Mouse (Mus musculus): ENCODE results near the gene Fbxo46. TPM values are rescaled to one million over a fixed set of nuclear protein-coding genes. Genes with fewer than 3 reads are reported as not detected.

The Fbxo46 gene
- polyA plus RNA-seq, 1 experiment, result 49.3 TPM

DNA sequence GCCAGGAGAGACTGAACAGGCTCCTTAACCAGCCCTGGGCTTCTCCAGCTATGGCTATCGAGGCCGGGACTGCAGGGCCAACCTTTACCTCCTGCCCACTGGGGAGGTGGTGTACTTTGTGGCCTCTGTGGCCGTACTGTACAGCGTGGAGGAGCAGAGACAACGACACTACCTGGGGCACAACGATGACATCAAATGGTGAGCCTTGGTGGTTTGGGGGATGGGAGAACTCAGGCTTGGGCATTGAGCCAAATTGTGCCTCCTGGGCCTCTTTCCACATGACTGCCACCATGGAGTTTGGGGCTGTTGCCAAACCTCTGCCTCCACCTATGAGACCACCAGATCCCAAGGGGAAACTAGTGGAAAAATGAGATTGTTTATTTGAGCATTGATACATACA lies 65.1 kb downstream of the Fbxo46 start:
- Histone ChIP-seq H3K27ac (ENCODE audit: control insufficient read depth, insufficient read depth, low read depth, low read length) (no peak overlapping the region), H3K27me3 (ENCODE audit: control insufficient read depth, insufficient read depth, low read length) (no peaks in the 10 kb centered on the region; the same call in 1 of the 2 replicates), H3K36me3 (ENCODE audit: control insufficient read depth, insufficient read depth, low read length) (no peaks in the 10 kb centered on the region), H3K4me3 (ENCODE audit: control insufficient read depth, low read depth, low read length) (no peak overlapping the region), H3K4me1 (ENCODE audit: control insufficient read depth, insufficient read depth, low read length) (peaks cover 11% of the 10 kb centered on the region)
- TF ChIP-seq POLR2A (IDR thresholded peaks at IDR 0.05; ENCODE audit: control insufficient read depth, low read depth, low read length), result no peak
- TF ChIP-seq CTCF (IDR thresholded peaks at IDR 0.05; ENCODE audit: control insufficient read depth, insufficient read depth, insufficient replicate concordance, low read depth, low read length), result no peak

Other genes with a start within 250 kb of the Fbxo46 start
- 0.14 TPM in 1 of 2 replicates, not detected in the other for gene Pglyrp1, start 248.5 kb upstream of the Fbxo46 start, polyA plus RNA-seq (2012; rRNA removed)
- 23.8 and 26.8 TPM in 2 replicates for gene Ccdc61, start 209.4 kb upstream of the Fbxo46 start, polyA plus RNA-seq (2012; rRNA removed)
- gene Nova2, start 194.0 kb upstream of the Fbxo46 start, polyA plus RNA-seq (2012; rRNA removed), result 2.4 TPM in 2 replicates
- 0.08 and 0.10 TPM in 2 replicates for gene Nanos2, start 132.5 kb upstream of the Fbxo46 start, polyA plus RNA-seq (2012; rRNA removed)
- gene Mypop, start 128.6 kb upstream of the Fbxo46 start, polyA plus RNA-seq (2012; rRNA removed), result 35.6 and 42.9 TPM in 2 replicates
- gene Irf2bp1, start 115.8 kb upstream of the Fbxo46 start, polyA plus RNA-seq (2012; rRNA removed), result 4.9 and 5.4 TPM in 2 replicates
- 2.1 and 2.3 TPM in 2 replicates for gene Foxa3, start 96.3 kb upstream of the Fbxo46 start, polyA plus RNA-seq (2012; rRNA removed)
- 196 and 222 TPM in 2 replicates for gene Sympk, start 95.5 kb upstream of the Fbxo46 start, polyA plus RNA-seq (2012; rRNA removed)
- gene Rsph6a, start 65.2 kb upstream of the Fbxo46 start, polyA plus RNA-seq (2012; rRNA removed), result 226 and 241 TPM in 2 replicates
- 83.7 and 92.1 TPM in 2 replicates for gene Dmwd, start 43.6 kb upstream of the Fbxo46 start, polyA plus RNA-seq (2012; rRNA removed)
- 75.3 and 91.2 TPM in 2 replicates for gene Dmpk, start 36.0 kb upstream of the Fbxo46 start, polyA plus RNA-seq (2012; rRNA removed)
- 3.3 and 3.5 TPM in 2 replicates for gene Six5, start 25.3 kb upstream of the Fbxo46 start, polyA plus RNA-seq (2012; rRNA removed)
- gene Gm4969, start 1.5 kb upstream of the Fbxo46 start, polyA plus RNA-seq (2012; rRNA removed), result 13.2 and 16.4 TPM in 2 replicates
- gene Qpctl, start 29.4 kb downstream of the Fbxo46 start, polyA plus RNA-seq (2012; rRNA removed), result 12.7 and 13.5 TPM in 2 replicates
- gene Snrpd2, start 29.9 kb downstream of the Fbxo46 start, polyA plus RNA-seq (2012; rRNA removed), result 135 and 140 TPM in 2 replicates
- 20.9 and 24.3 TPM in 2 replicates for gene Gipr, start 46.3 kb downstream of the Fbxo46 start, polyA plus RNA-seq (2012; rRNA removed)
- gene Eml2, start 56.6 kb downstream of the Fbxo46 start, polyA plus RNA-seq (2012; rRNA removed), result 11.1 and 12.9 TPM in 2 replicates
- gene Gpr4, start 92.7 kb downstream of the Fbxo46 start, polyA plus RNA-seq (2012; rRNA removed), result 9.5 and 16.2 TPM in 2 replicates
- gene Opa3, start 108.5 kb downstream of the Fbxo46 start, polyA plus RNA-seq (2012; rRNA removed), result 13.6 and 14.5 TPM in 2 replicates
- 42.4 and 44.7 TPM in 2 replicates for gene Vasp, start 152.0 kb downstream of the Fbxo46 start, polyA plus RNA-seq (2012; rRNA removed)
- 0.20 and 0.30 TPM in 2 replicates for gene Ppm1n, start 160.2 kb downstream of the Fbxo46 start, polyA plus RNA-seq (2012; rRNA removed)
- gene Rtn2, start 162.8 kb downstream of the Fbxo46 start, polyA plus RNA-seq (2012; rRNA removed), result 15.6 and 17.4 TPM in 2 replicates
- gene Fosb, start 190.2 kb downstream of the Fbxo46 start, polyA plus RNA-seq (2012; rRNA removed), result 3.9 and 4.1 TPM in 2 replicates
- 50.1 and 66.6 TPM in 2 replicates for gene Ercc1, start 224.9 kb downstream of the Fbxo46 start, polyA plus RNA-seq (2012; rRNA removed)
- 2.8 and 3.2 TPM in 2 replicates for gene Cd3eap, start 239.6 kb downstream of the Fbxo46 start, polyA plus RNA-seq (2012; rRNA removed)
- 49.5 and 71.4 TPM in 2 replicates for gene Ppp1r13l, start 239.9 kb downstream of the Fbxo46 start, polyA plus RNA-seq (2012; rRNA removed)

Data from testis, adult 2 months (tissue).